Mouse (Mus musculus) liver, postnatal 0 days (tissue): ENCODE data around the gene Pde4d.

ENCODE experiments used
- CTCF ChIP-seq: sonication (generic); IDR thresholded peaks from 2 replicates; pipeline ENCODE4 v1.5.1; 2016; ENCODE audit warnings: antibody characterized with exemption, low read depth
- EP300 ChIP-seq: IDR thresholded peaks from 2 replicates; pipeline ENCODE4 v1.6.1; 2016; ENCODE audit warnings: antibody characterized with exemption, low read depth, mild to moderate bottlenecking

DNA sequence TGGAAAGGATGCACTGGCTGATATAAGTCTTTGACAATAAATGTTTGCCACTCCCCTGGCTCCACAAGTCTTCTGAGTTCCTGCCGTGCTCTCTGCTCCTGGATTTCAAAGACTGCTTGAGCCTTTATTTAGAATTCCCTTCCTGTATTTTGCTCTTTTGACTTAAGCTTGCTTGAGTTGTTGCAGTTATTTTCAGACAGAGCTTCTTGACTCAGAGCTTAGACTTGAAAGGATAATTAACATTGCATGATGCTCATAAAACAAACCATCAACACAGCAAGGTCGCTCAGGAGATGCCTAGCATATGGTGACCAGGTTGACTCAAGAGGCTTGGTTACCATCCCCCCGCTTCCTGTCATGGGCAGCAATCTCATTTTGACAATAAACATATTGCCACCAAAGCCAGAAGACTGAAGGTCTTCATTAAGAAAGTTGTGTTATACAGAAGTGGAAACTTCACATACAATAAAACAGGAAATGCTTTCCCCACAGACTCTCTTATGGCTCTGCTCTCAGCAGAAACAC lies 1544.6 kb downstream of the Pde4d start:
- TF ChIP-seq EP300 (no peak), CTCF (no peak)
